Mouse (Mus musculus) embryonic facial prominence, embryonic 12.5 days (tissue): ENCODE measurements around the gene Pdgfb. TPM values are rescaled to one million over a fixed set of nuclear protein-coding genes. Genes with fewer than 3 reads are reported as not detected.

ENCODE experiments used
- ATAC-seq: fragments of 200-750 bp; cut with Nextera tagmentation; 2 replicates; pipeline ENCODE4 v1.8.0; 2017; ENCODE audit not compliant: insufficient number of reproducible peaks, insufficient read depth, low FRiP score, low TSS enrichment
- H3K27ac ChIP-seq: fragments of 300-500 bp; sonication (generic); 2 replicates; pipeline ENCODE4 v1.5.1; 2016; ENCODE audit warnings: mild to moderate bottlenecking
- H3K27me3 ChIP-seq: fragments of 300-500 bp; sonication (generic); 2 replicates; pipeline ENCODE4 v1.6.1; 2016; ENCODE audit warnings: mild to moderate bottlenecking, moderate library complexity
- H3K36me3 ChIP-seq: fragments of 300-500 bp; sonication (generic); 2 replicates; pipeline ENCODE4 v1.6.1; 2016; ENCODE audit warnings: mild to moderate bottlenecking
- H3K4me1 ChIP-seq: fragments of 300-500 bp; sonication (generic); 2 replicates; pipeline ENCODE4 v1.6.1; 2016
- H3K4me2 ChIP-seq: fragments of 300-500 bp; sonication (generic); replicated peaks from 2 replicates; pipeline ENCODE4 v1.6.1; 2016; ENCODE audit warnings: mild to moderate bottlenecking, moderate library complexity
- H3K4me3 ChIP-seq: fragments of 300-500 bp; sonication (generic); 2 replicates; pipeline ENCODE4 v1.5.1; 2016; ENCODE audit warnings: mild to moderate bottlenecking
- H3K9ac ChIP-seq: fragments of 300-500 bp; sonication (generic); 2 replicates; pipeline ENCODE4 v1.6.1; 2016; ENCODE audit warnings: mild to moderate bottlenecking, moderate library complexity
- H3K9me3 ChIP-seq: fragments of 300-500 bp; sonication (generic); 2 replicates; pipeline ENCODE4 v1.6.1; 2016; ENCODE audit warnings: mild to moderate bottlenecking, moderate library complexity
- WGBS: fragments of 180-500 bp; shearing (Covaris S2); methylation state at CpG from one replicate; pipeline ENCODE4 v1.1.7; 2016; 5-methylcytosine and 5-hydroxymethylcytosine counted together
- polyA plus RNA-seq: library from polyadenylated mRNA; unstranded; fragments of >200 nt; fragmentation: Nextera tagmentation; extraction: Ambion mirVana; gene quantifications from 2 replicates; pipeline ENCODE4 v1.2.1, GENCODE M21; 2016

The Pdgfb gene
- polyA plus RNA-seq, 1 experiment from 2014 or later: 3.4 TPM

GRCm38 (mm10) chr15:80005436-80005835 lies 9.3 kb downstream of the Pdgfb start:
- Histone ChIP-seq H3K9me3 (no peaks in the 10 kb centered on the region), H3K27me3 (peaks cover 5% of the 10 kb centered on the region), H3K36me3 (no peaks in the 10 kb centered on the region), H3K4me2 (no peak overlapping the region), H3K4me1 (peaks cover 13% of the 10 kb centered on the region), H3K9ac (no peak overlapping the region), H3K4me3 (no peak overlapping the region), H3K27ac (peak overlapping the region; percentile 33; the same call in 1 of the 2 replicates)
- no peak for ATAC-seq
- 78% methylated on average over 10 of the region's 10 CpGs for WGBS

GRCm38 (mm10) chr15:80004644-80005340 lies 10.0 kb downstream of the Pdgfb start:
- no peak overlapping the region for H3K4me2 ChIP-seq
- H3K9me3 ChIP-seq: no peaks in the 10 kb centered on the region
- H3K4me1 ChIP-seq: peaks cover 14% of the 10 kb centered on the region
- WGBS: 29% methylated on average over 14 of the region's 14 CpGs
- H3K4me3 ChIP-seq: no peak overlapping the region
- H3K36me3 ChIP-seq: no peaks in the 10 kb centered on the region
- peak overlapping the region; percentile 33; the same call in 1 of the 2 replicates for H3K27ac ChIP-seq
- no peaks in the 10 kb centered on the region; the same call in 1 of the 2 replicates for H3K27me3 ChIP-seq
- no peak overlapping the region; the same call in 1 of the 2 replicates for H3K9ac ChIP-seq
- no peak for ATAC-seq

DNA sequence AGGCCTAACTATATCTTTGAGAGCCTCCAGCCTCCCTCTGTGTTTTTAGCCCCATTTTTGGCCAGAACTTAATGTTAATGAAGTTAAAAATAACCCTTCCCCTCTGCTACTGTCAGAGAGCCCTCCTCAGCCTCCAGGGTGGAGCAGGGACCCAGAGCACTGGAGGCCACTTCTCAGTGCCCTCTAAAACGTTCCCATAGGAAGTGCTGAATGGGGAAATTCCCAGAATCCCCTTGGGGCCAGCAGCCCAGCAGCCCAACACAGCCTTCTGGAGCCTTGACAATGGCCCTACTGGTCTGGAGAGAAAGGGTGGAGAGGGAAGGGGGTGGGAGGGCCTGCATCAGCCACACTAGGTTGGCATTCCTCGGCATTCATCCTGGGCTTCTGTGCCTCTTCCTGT lies 11.2 kb downstream of the Pdgfb start:
- H3K4me2 ChIP-seq: no peak overlapping the region
- H3K9ac ChIP-seq: no peak overlapping the region
- WGBS: 39% methylated on average over 2 of the region's 2 CpGs
- no peaks in the 10 kb centered on the region for H3K27me3 ChIP-seq
- H3K9me3 ChIP-seq: no peaks in the 10 kb centered on the region
- H3K27ac ChIP-seq: no peak overlapping the region
- H3K4me3 ChIP-seq: no peak overlapping the region
- no peak for ATAC-seq
- peaks cover 14% of the 10 kb centered on the region for H3K4me1 ChIP-seq
- no peaks in the 10 kb centered on the region for H3K36me3 ChIP-seq

- no peak overlapping the region for H3K9ac ChIP-seq
- no peak overlapping the region for H3K4me3 ChIP-seq
- H3K27ac ChIP-seq: no peak overlapping the region
- peaks cover 14% of the 10 kb centered on the region for H3K4me1 ChIP-seq
- no peaks in the 10 kb centered on the region for H3K27me3 ChIP-seq
- no peak for ATAC-seq
- H3K9me3 ChIP-seq: no peaks in the 10 kb centered on the region
- no peaks in the 10 kb centered on the region for H3K36me3 ChIP-seq
- WGBS: 88% methylated on average over 23 of the region's 23 CpGs
- no peak overlapping the region for H3K4me2 ChIP-seq
Observed at GRCm38 (mm10) chr15:80001601-80002000, 13.2 kb downstream of the Pdgfb start.

- no peaks in the 10 kb centered on the region for H3K27me3 ChIP-seq
- H3K4me2 ChIP-seq: no peak overlapping the region
- no peak overlapping the region for H3K27ac ChIP-seq
- H3K4me3 ChIP-seq: no peak overlapping the region
- H3K4me1 ChIP-seq: peaks cover 14% of the 10 kb centered on the region
- ATAC-seq: no peak
- no peaks in the 10 kb centered on the region for H3K36me3 ChIP-seq
- WGBS: 46% methylated on average over 8 of the region's 8 CpGs
- no peaks in the 10 kb centered on the region for H3K9me3 ChIP-seq
- no peak overlapping the region for H3K9ac ChIP-seq
Observed at GRCm38 (mm10) chr15:80000694-80001093, 14.1 kb downstream of the Pdgfb start.

DNA sequence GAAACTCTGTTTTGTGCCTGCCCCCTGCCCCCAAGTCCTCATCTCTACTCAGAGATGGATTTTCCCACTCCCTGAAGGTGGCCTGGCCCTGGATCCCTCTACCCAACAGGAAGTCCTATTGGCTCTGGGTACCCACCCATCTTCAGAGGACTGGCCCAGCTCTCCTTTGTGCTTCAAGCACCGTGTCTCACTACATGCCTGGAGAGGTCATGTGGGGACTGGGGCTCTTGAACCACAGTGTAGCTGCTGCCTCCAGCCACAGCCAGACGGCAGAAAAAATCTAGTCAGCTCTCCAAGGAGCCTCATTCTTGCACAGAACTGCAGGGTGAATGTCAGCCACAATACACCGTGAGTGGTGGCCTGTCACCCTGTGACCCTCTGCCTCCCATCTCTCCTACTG lies 16.8 kb downstream of the Pdgfb start:
- no peak overlapping the region for H3K4me3 ChIP-seq
- H3K9ac ChIP-seq: no peak overlapping the region
- no peak for ATAC-seq
- H3K4me1 ChIP-seq: peaks cover 4% of the 10 kb centered on the region; the same call in 1 of the 2 replicates
- H3K36me3 ChIP-seq: no peaks in the 10 kb centered on the region
- no peak overlapping the region for H3K4me2 ChIP-seq
- 69% methylated on average over 3 of the region's 3 CpGs for WGBS
- H3K27ac ChIP-seq: no peak overlapping the region
- H3K27me3 ChIP-seq: no peaks in the 10 kb centered on the region
- no peaks in the 10 kb centered on the region for H3K9me3 ChIP-seq

DNA sequence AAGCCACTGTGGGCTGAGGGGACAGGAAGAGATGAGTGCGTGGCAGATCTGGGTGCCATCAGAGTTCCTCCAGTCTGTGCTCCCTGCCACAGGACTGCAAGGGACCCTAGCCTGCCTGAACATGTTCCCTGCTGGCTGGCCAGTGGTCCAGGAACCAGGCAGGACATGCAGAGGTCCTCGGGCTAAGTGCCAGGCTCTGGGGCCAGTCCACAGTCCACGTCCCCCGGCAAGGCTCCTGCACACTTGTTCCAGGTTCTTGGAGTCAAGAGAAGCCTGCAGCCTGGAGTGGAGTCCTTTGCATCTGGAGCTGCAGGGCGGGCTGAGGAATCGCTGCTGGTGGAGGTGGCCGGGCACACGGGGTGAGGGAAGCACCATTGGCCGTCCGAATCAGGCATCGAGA lies 18.0 kb downstream of the Pdgfb start:
- Histone ChIP-seq H3K4me3 (no peak overlapping the region), H3K27ac (no peak overlapping the region), H3K36me3 (no peaks in the 10 kb centered on the region), H3K4me2 (no peak overlapping the region), H3K4me1 (peaks cover 4% of the 10 kb centered on the region; the same call in 1 of the 2 replicates), H3K9ac (no peak overlapping the region), H3K27me3 (no peaks in the 10 kb centered on the region), H3K9me3 (no peaks in the 10 kb centered on the region)
- 89% methylated on average over 11 of the region's 11 CpGs for WGBS
- ATAC-seq: no peak

DNA sequence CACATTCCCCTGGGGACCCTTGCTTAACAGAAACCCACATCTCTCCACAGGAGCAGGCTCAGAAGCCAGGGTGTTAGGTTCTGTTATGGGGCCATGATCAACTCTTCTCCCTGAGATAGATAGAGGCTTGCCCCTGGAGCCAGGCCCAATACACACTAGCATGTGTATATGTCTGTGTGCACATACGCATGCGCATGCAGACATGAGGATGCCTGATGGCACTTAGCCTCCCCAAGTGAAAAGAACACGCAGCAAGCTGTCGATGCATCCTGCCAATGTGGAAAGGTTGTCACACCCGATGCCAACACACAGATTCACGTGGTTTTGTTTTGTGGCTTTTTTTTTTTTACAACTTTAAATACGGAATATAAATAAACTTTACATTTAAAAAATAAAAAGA lies 19.2 kb downstream of the Pdgfb start:
- WGBS: 93% methylated on average over 7 of the region's 7 CpGs
- H3K36me3 ChIP-seq: no peaks in the 10 kb centered on the region
- no peak for ATAC-seq
- H3K4me2 ChIP-seq: no peak overlapping the region
- H3K27me3 ChIP-seq: no peaks in the 10 kb centered on the region
- H3K4me3 ChIP-seq: no peak overlapping the region
- H3K9me3 ChIP-seq: no peaks in the 10 kb centered on the region
- peaks cover 2% of the 10 kb centered on the region; the same call in 1 of the 2 replicates for H3K4me1 ChIP-seq
- H3K27ac ChIP-seq: no peak overlapping the region
- H3K9ac ChIP-seq: no peak overlapping the region

DNA sequence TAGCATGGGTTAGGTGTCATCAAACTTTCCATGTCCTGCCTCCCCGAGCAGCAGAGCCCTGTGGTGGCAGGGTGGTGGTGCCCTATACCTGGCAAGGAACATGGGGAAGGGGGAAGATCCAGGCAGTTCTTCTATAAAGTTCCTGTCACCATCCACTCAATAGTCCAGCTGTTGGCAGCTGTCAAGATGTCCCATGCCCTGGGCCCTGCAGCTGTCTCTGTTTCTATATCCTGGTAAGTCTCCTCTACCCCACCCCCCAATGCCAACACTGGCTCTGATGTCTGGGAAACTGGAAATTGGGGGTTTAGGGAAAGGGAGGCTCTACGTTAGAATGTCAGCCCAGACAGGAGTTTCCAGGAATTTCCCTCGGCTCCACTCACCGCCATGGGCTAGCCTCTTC lies 20.2 kb downstream of the Pdgfb start:
- no peak overlapping the region for H3K4me2 ChIP-seq
- no peak overlapping the region for H3K4me3 ChIP-seq
- H3K27ac ChIP-seq: no peak overlapping the region
- no peak for ATAC-seq
- H3K36me3 ChIP-seq: no peaks in the 10 kb centered on the region
- no peak overlapping the region for H3K9ac ChIP-seq
- no peaks in the 10 kb centered on the region for H3K4me1 ChIP-seq
- 79% methylated on average over 4 of the region's 4 CpGs for WGBS
- H3K9me3 ChIP-seq: no peaks in the 10 kb centered on the region
- H3K27me3 ChIP-seq: no peaks in the 10 kb centered on the region

DNA sequence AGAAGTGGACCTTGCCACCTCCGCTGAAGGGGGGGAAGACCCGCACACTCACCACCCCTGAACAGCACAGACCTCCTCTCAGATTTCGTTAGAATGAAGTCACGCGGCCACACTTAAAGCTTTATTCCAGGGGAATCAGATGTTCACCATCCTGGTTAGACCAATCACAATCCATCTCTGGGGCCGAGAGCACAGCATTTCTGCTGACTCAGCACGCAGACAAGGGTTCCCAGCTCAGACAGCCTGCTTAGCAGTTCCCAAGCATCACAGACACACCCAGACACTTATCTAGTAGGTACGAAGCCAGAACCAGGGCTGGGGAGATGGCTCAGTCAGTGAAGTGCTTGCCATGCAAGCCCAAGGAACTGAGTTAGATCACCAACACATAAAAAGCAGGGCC lies 28.6 kb downstream of the Pdgfb start:
- no peak overlapping the region for H3K4me3 ChIP-seq
- H3K27me3 ChIP-seq: no peaks in the 10 kb centered on the region
- no peak overlapping the region for H3K27ac ChIP-seq
- H3K9me3 ChIP-seq: no peaks in the 10 kb centered on the region
- H3K36me3 ChIP-seq: no peaks in the 10 kb centered on the region
- no peak overlapping the region for H3K9ac ChIP-seq
- 63% methylated on average over 8 of the region's 8 CpGs for WGBS
- H3K4me2 ChIP-seq: no peak overlapping the region
- no peaks in the 10 kb centered on the region; the same call in 1 of the 2 replicates for H3K4me1 ChIP-seq
- ATAC-seq: no peak

GRCm38 (mm10) chr15:79985471-79985870 lies 29.3 kb downstream of the Pdgfb start:
- H3K27me3 ChIP-seq: no peaks in the 10 kb centered on the region
- no peaks in the 10 kb centered on the region for H3K9me3 ChIP-seq
- no peak overlapping the region for H3K4me3 ChIP-seq
- peaks cover 4% of the 10 kb centered on the region; the same call in 1 of the 2 replicates for H3K4me1 ChIP-seq
- no peak for ATAC-seq
- no peak overlapping the region for H3K9ac ChIP-seq
- H3K4me2 ChIP-seq: no peak overlapping the region
- 71% methylated on average over 11 of the region's 11 CpGs for WGBS
- no peaks in the 10 kb centered on the region for H3K36me3 ChIP-seq
- no peak overlapping the region for H3K27ac ChIP-seq

- ATAC-seq: no peak
Observed at GRCm38 (mm10) chr15:79984152-79984551, 30.6 kb downstream of the Pdgfb start.

More at GRCm38 (mm10) chr15:79984152-79984551, 30.6 kb downstream of the Pdgfb start:
- Histone ChIP-seq H3K4me1 (peaks cover 4% of the 10 kb centered on the region; the same call in 1 of the 2 replicates), H3K9me3 (no peaks in the 10 kb centered on the region), H3K4me3 (no peak overlapping the region), H3K27ac (no peak overlapping the region), H3K36me3 (no peaks in the 10 kb centered on the region), H3K9ac (no peak overlapping the region), H3K27me3 (no peaks in the 10 kb centered on the region), H3K4me2 (no peak overlapping the region)
- WGBS: 67% methylated on average over 7 of the region's 7 CpGs
